Mouse (Mus musculus): Measurements from ENCODE around the gene Ppp1r26.

GRCm38 (mm10) chr2:28451663-28452062 lies 5.1 kb downstream of the Ppp1r26 start:
- no peak for TF ChIP-seq EP300 (IDR thresholded peaks at IDR 0.05; ENCODE audit: low read depth)
- TF ChIP-seq CTCF (IDR thresholded peaks at IDR 0.05; ENCODE audit: low read depth), result no peak

Data from heart, postnatal 0 days (tissue).